26 mouse cellular contexts compared by ENCODE assay signal in the genomic region with DNA sequence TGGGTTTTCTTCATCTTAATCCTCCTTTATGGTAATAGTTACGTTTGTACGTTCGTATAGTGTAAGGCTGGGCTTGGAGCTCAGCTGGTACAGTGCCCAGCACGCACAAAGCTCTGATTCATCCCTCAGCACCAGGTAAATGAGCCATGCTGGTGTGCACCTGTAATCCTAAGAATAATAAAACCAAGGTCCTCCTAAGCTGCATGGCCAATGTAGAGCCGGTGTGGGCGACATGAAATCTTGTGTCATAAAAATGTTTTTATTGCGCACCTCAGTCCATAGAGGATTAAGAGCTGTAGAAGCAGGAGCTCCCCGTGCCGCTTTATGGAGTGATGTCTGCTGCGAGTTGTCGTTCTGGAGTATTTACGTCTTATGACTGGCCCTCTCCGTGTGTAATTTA. TPM values are rescaled to one million over a fixed set of nuclear protein-coding genes. Genes with fewer than 3 reads are reported as not detected.
"Had no signal": no experiment of that assay in that cellular context is flagged by ENCODE, and none has a peak within 500 bp of the region (broad histone marks: within the 10 kb centered on the region; RNA-seq: fewer than 3 reads in every experiment).

No protein-coding gene starts in this region.

- ATAC-seq: midbrain, embryonic 13.5 days; midbrain, embryonic 16.5 days had no signal

- H3K9ac ChIP-seq: kidney, embryonic 15.5 days; liver, embryonic 13.5 days; midbrain, embryonic 13.5 days; neural tube, embryonic 13.5 days; stomach, embryonic 15.5 days had no signal

- H3K9me3 ChIP-seq: kidney, embryonic 15.5 days; liver, embryonic 13.5 days; midbrain, embryonic 13.5 days; neural tube, embryonic 13.5 days; stomach, embryonic 15.5 days had no signal

- H3K4me3 ChIP-seq: kidney, embryonic 15.5 days; liver, embryonic 13.5 days; midbrain, embryonic 13.5 days; myocyte; neural tube, embryonic 13.5 days; stomach, embryonic 15.5 days had no signal

- H3K4me1 ChIP-seq: kidney, embryonic 15.5 days; midbrain, embryonic 13.5 days; neural tube, embryonic 13.5 days; stomach, embryonic 15.5 days had no signal

- DNase-seq: kidney, adult 11 months; kidney, adult 8-10 months; left cerebral cortex, postnatal 4 days; liver, embryonic 13.5 days; lung, adult 2 months; lung, postnatal 14 days; lung, postnatal 4 days; right cerebral cortex, adult 18-20 months; right cerebral cortex, postnatal 14 days; right cerebral cortex, postnatal 4 days had no signal

- H3K27me3 ChIP-seq: kidney, embryonic 15.5 days; liver, embryonic 13.5 days; midbrain, embryonic 13.5 days; neural tube, embryonic 13.5 days; stomach, embryonic 15.5 days had no signal

- H3K4me2 ChIP-seq: kidney, embryonic 15.5 days; liver, embryonic 13.5 days; midbrain, embryonic 13.5 days; neural tube, embryonic 13.5 days; stomach, embryonic 15.5 days had no signal

- H3K27ac ChIP-seq: kidney, embryonic 15.5 days; liver, embryonic 13.5 days; midbrain, embryonic 13.5 days; neural tube, embryonic 13.5 days; stomach, embryonic 15.5 days had no signal

RNA-seq across cellular contexts. Expression of a gene that starts 17.7 kb away (rescaled TPM):
- total RNA-seq: layer of hippocampus, adult 18-20 months; layer of hippocampus, postnatal 14 days; left cerebral cortex, adult 8-10 months; left cerebral cortex, postnatal 14 days; left cerebral cortex, postnatal 4 days; liver, adult 2 months; megakaryocyte progenitor cell, adult 5-6 weeks; monocyte, adult 5-6 weeks had no signal
- polyA plus RNA-seq: kidney, embryonic 15.5 days; liver, adult 2 months; liver, embryonic 13.5 days; liver, embryonic 16.5 days; lung, adult 2 months; lung, embryonic 16.5 days; midbrain, embryonic 13.5 days; midbrain, embryonic 16.5 days; myocyte; neural tube, embryonic 13.5 days; stomach, embryonic 15.5 days; thymus, postnatal 0 days had no signal
